Mouse (Mus musculus) myocyte (in vitro differentiated cells): Measurements from ENCODE around the gene Hopx. TPM values are rescaled to one million over a fixed set of nuclear protein-coding genes. Genes with fewer than 3 reads are reported as not detected.

Experiments used
- H3K27me3 ChIP-seq: one replicate; pipeline ENCODE4 v1.6.1; 2011; ENCODE audit not compliant: control insufficient read depth, insufficient read depth, insufficient read length
- H3K36me3 ChIP-seq: one replicate; pipeline ENCODE4 v1.6.1; 2011; ENCODE audit not compliant: control insufficient read depth, insufficient read depth
- H3K4me2 ChIP-seq: one replicate; pipeline ENCODE4 v1.6.1; 2011; ENCODE audit warnings: low read depth, control low read depth
- H3K4me3 ChIP-seq: one replicate; pipeline ENCODE4 v1.5.1; 2011; ENCODE audit warnings: mild to moderate bottlenecking, control low read depth, moderate library complexity
- H3K79me2 ChIP-seq: one replicate; pipeline ENCODE4 v1.6.1; 2011; ENCODE audit not compliant: control insufficient read depth, insufficient read depth
- H3ac ChIP-seq: one replicate; pipeline ENCODE4 v1.6.1; 2011; ENCODE audit not compliant: control insufficient read depth, insufficient read length
- CEBPB ChIP-seq: IDR thresholded peaks from 2 replicates; pipeline ENCODE4 v1.6.1; 2011; ENCODE audit warnings: mild to moderate bottlenecking, moderate library complexity; ENCODE audit not compliant: poor library complexity, insufficient read depth, severe bottlenecking
- E2F4 ChIP-seq: IDR thresholded peaks from one replicate; pipeline ENCODE4 v1.6.1; 2011; ENCODE audit warnings: mild to moderate bottlenecking, control low read depth, moderate library complexity; ENCODE audit not compliant: insufficient read depth
- MAX ChIP-seq: IDR thresholded peaks from one replicate; pipeline ENCODE4 v1.6.1; 2011; ENCODE audit warnings: low read depth, mild to moderate bottlenecking, control low read depth
- MYOD1 ChIP-seq, 3 experiments: IDR thresholded peaks; one replicate each; pipeline ENCODE4 v1.6.1; 2011; ENCODE audit warnings: control low read depth in 2 of 3, low read depth in 2 of 3, mild to moderate bottlenecking in 2 of 3, moderate library complexity in 1 of 3; ENCODE audit not compliant: insufficient read length in 2 of 3, control insufficient read depth in 1 of 3
- MYOG ChIP-seq, 3 experiments: IDR thresholded peaks; one replicate each; pipeline ENCODE4 v1.6.1; 2011; ENCODE audit warnings: control low read depth in 2 of 3, low read depth in 2 of 3, mild to moderate bottlenecking in 2 of 3; ENCODE audit not compliant: insufficient read length in 2 of 3, control insufficient read depth in 1 of 3, insufficient read depth in 1 of 3
- POLR2A ChIP-seq: IDR thresholded peaks from one replicate; pipeline ENCODE4 v1.6.1; 2011; ENCODE audit warnings: low read depth, mild to moderate bottlenecking, control low read depth, moderate library complexity; ENCODE audit not compliant: insufficient read length
- POLR2AphosphoS2 ChIP-seq: IDR thresholded peaks from one replicate; pipeline ENCODE4 v1.6.1; 2011; ENCODE audit warnings: low read depth, control low read depth; ENCODE audit not compliant: insufficient read length
- REST ChIP-seq: IDR thresholded peaks from one replicate; pipeline ENCODE4 v1.6.1; 2011; ENCODE audit warnings: mild to moderate bottlenecking, control low read depth, moderate library complexity; ENCODE audit not compliant: insufficient read depth, insufficient read length
- SRF ChIP-seq: IDR thresholded peaks from one replicate; pipeline ENCODE4 v1.6.1; 2011; ENCODE audit warnings: low read depth; ENCODE audit not compliant: control insufficient read depth, insufficient read length
- TCF12 ChIP-seq: IDR thresholded peaks from one replicate; pipeline ENCODE4 v1.6.1; 2011; ENCODE audit warnings: mild to moderate bottlenecking, control low read depth; ENCODE audit not compliant: poor library complexity, insufficient read depth, severe bottlenecking
- TCF3 ChIP-seq: IDR thresholded peaks from one replicate; pipeline ENCODE4 v1.6.1; 2011; ENCODE audit warnings: low read depth, control low read depth; ENCODE audit not compliant: insufficient read length
- USF1 ChIP-seq: IDR thresholded peaks from one replicate; pipeline ENCODE4 v1.6.1; 2011; ENCODE audit warnings: low read depth, mild to moderate bottlenecking, control low read depth, moderate library complexity
- polyA plus RNA-seq: library from polyadenylated mRNA; unstranded; fragments of >200 nt; fragmentation: generic; extraction: Trizol; gene quantifications from one replicate; pipeline ENCODE4 v1.2.1, GENCODE M21; 2012; ENCODE audit warnings: missing spikeins

Gene Hopx
- polyA plus RNA-seq, 1 experiment = 0.68 TPM

- TF ChIP-seq E2F4 = no peak
- no peak for TF ChIP-seq CEBPB
- TF ChIP-seq USF1 = no peak
- no peak for TF ChIP-seq TCF3
- Histone ChIP-seq H3K27me3 (no peaks in the 10 kb centered on the region), H3ac (no peak overlapping the region), H3K4me2 (no peak overlapping the region), H3K4me3 (no peak overlapping the region), H3K36me3 (no peaks in the 10 kb centered on the region), H3K79me2 (no peaks in the 10 kb centered on the region)
These were observed 25.0 kb downstream of the Hopx start for GRCm38 (mm10) chr5:77089901-77090300.

GRCm38 (mm10) chr5:77089294-77089693, 25.6 kb downstream of the Hopx start:
- Histone ChIP-seq H3K27me3 (no peaks in the 10 kb centered on the region), H3K79me2 (no peaks in the 10 kb centered on the region), H3K4me3 (no peak overlapping the region), H3K4me2 (no peak overlapping the region), H3ac (no peak overlapping the region), H3K36me3 (no peaks in the 10 kb centered on the region)
- no peak for TF ChIP-seq TCF3
- TF ChIP-seq TCF12 = no peak
- TF ChIP-seq POLR2AphosphoS2 = no peak
- no peak for TF ChIP-seq REST
- no peak for TF ChIP-seq CEBPB
- no peak for TF ChIP-seq SRF
- TF ChIP-seq MYOG (IDR thresholded peaks at IDR 0.05; ENCODE audit: control insufficient read depth in 1 of 3, insufficient read depth in 1 of 3, insufficient read length in 2 of 3, low read depth in 2 of 3) = no peak
- TF ChIP-seq USF1 = no peak
- no peak for TF ChIP-seq POLR2A
- no peak for TF ChIP-seq MYOD1 (IDR thresholded peaks at IDR 0.05; ENCODE audit: control insufficient read depth in 1 of 3, insufficient read length in 2 of 3, low read depth in 2 of 3)
- no peak for TF ChIP-seq MAX
- TF ChIP-seq E2F4 = no peak

- TF ChIP-seq REST = no peak
- no peak for TF ChIP-seq MYOD1 (IDR thresholded peaks at IDR 0.05; ENCODE audit: control insufficient read depth in 1 of 3, insufficient read length in 2 of 3, low read depth in 2 of 3)
- TF ChIP-seq MYOG (IDR thresholded peaks at IDR 0.05; ENCODE audit: control insufficient read depth in 1 of 3, insufficient read depth in 1 of 3, insufficient read length in 2 of 3, low read depth in 2 of 3) = no peak
- TF ChIP-seq SRF = no peak
- TF ChIP-seq TCF3 = no peak
These were observed 27.8 kb downstream of the Hopx start for GRCm38 (mm10) chr5:77087122-77087521.

GRCm38 (mm10) chr5:77086541-77086940, 28.4 kb downstream of the Hopx start:
- Histone ChIP-seq H3K36me3 (no peaks in the 10 kb centered on the region), H3K79me2 (no peaks in the 10 kb centered on the region), H3ac (no peak overlapping the region), H3K27me3 (no peaks in the 10 kb centered on the region), H3K4me3 (no peak overlapping the region), H3K4me2 (no peak overlapping the region)
- TF ChIP-seq TCF3 (no peak), REST (no peak), SRF (no peak), CEBPB (no peak), USF1 (no peak)

More at GRCm38 (mm10) chr5:77087122-77087521, 27.8 kb downstream of the Hopx start:
- Histone ChIP-seq H3K36me3 (no peaks in the 10 kb centered on the region), H3K79me2 (no peaks in the 10 kb centered on the region), H3K4me2 (no peak overlapping the region), H3K27me3 (no peaks in the 10 kb centered on the region), H3ac (no peak overlapping the region), H3K4me3 (no peak overlapping the region)

GRCm38 (mm10) chr5:77085753-77086450, 29.0 kb downstream of the Hopx start:
- no peak overlapping the region for H3K4me2 ChIP-seq
- no peaks in the 10 kb centered on the region for H3K36me3 ChIP-seq
- no peak overlapping the region for H3ac ChIP-seq
- H3K27me3 ChIP-seq = no peaks in the 10 kb centered on the region
- TF ChIP-seq TCF3 (no peak), USF1 (peak; percentile 35), TCF12 (no peak), MYOG (IDR thresholded peaks at IDR 0.05; ENCODE audit: control insufficient read depth in 1 of 3, insufficient read depth in 1 of 3, insufficient read length in 2 of 3, low read depth in 2 of 3) (no peak), E2F4 (no peak)
- no peak overlapping the region for H3K4me3 ChIP-seq
- H3K79me2 ChIP-seq = no peaks in the 10 kb centered on the region

GRCm38 (mm10) chr5:77084418-77084817, 30.5 kb downstream of the Hopx start:
- no peak overlapping the region for H3K4me3 ChIP-seq
- no peak overlapping the region for H3K4me2 ChIP-seq
- TF ChIP-seq E2F4 (no peak), TCF12 (no peak), CEBPB (no peak), POLR2A (no peak), TCF3 (no peak), MYOG (IDR thresholded peaks at IDR 0.05; ENCODE audit: control insufficient read depth in 1 of 3, insufficient read depth in 1 of 3, insufficient read length in 2 of 3, low read depth in 2 of 3) (no peak), USF1 (no peak), SRF (no peak), POLR2AphosphoS2 (no peak), REST (no peak), MYOD1 (IDR thresholded peaks at IDR 0.05; ENCODE audit: control insufficient read depth in 1 of 3, insufficient read length in 2 of 3, low read depth in 2 of 3) (no peak), MAX (no peak)
- H3K27me3 ChIP-seq = no peaks in the 10 kb centered on the region
- H3K79me2 ChIP-seq = no peaks in the 10 kb centered on the region
- H3K36me3 ChIP-seq = no peaks in the 10 kb centered on the region
- no peak overlapping the region for H3ac ChIP-seq
